8 mouse cellular contexts compared by ENCODE assay signal in genomic region chr14:86307806-86308205, GRCm38 (mm10).
DNase-seq lines count a peak whose midpoint lies in the region; ATAC-seq and TF ChIP-seq lines count a peak whose summit lies in the region.

No protein-coding gene starts in this region.

- no peak overlapping the region for H3K9ac ChIP-seq in limb, embryonic 14.5 days (ENCODE audit: low read depth, low read length, severe bottlenecking)

- peak; percentile 69 to 74 for DNase-seq in cerebellum, postnatal 14 days
- no peak for DNase-seq in cerebellum, adult 11-12 months
- peak; percentile 68 for DNase-seq in adrenal gland, adult 2 months
- DNase-seq in frontal cortex, postnatal 25 days (ENCODE audit: low spot score in 2 of 2): peak; percentile 30 to 34
- peak; percentile 70 for DNase-seq in kidney, adult 9 months
- DNase-seq in limb, embryonic 14.5 days (ENCODE audit: low spot score): peak; percentile 59
- peak; percentile 10 for DNase-seq in ovary, adult 18-20 months (ENCODE audit: low spot score)
- DNase-seq in thymus, postnatal 10 days (ENCODE audit: low spot score in 2 of 2): no peak

- H3K4me1 ChIP-seq in limb, embryonic 14.5 days (ENCODE audit: control insufficient read depth, insufficient read depth, low read length): 0 out of 2 replicates have a peak, but pooled peaks cover 3% of the 10 kb centered on the region

- H3K4me3 ChIP-seq in limb, embryonic 14.5 days (replicated peaks; ENCODE audit: low read length): no peak overlapping the region

- ATAC-seq in limb, embryonic 14.5 days (ENCODE audit: low FRiP score, low read depth): peak; percentile 72; the same call in 1 of the 2 replicates

- no peaks in the 10 kb centered on the region for H3K9me3 ChIP-seq in limb, embryonic 14.5 days (ENCODE audit: control insufficient read depth, low read length)

- no peaks in the 10 kb centered on the region for H3K27me3 ChIP-seq in limb, embryonic 14.5 days (ENCODE audit: control insufficient read depth, insufficient read depth, low read length)

- 38% methylated on average over 2 of the region's 2 CpGs for WGBS in limb, embryonic 14.5 days

- no peak overlapping the region for H3K27ac ChIP-seq in limb, embryonic 14.5 days (replicated peaks; ENCODE audit: low read depth, low read length)

- no peak overlapping the region for H3K4me2 ChIP-seq in limb, embryonic 14.5 days (replicated peaks; ENCODE audit: low read depth, low read length, severe bottlenecking)

- no peaks in the 10 kb centered on the region for H3K36me3 ChIP-seq in limb, embryonic 14.5 days (ENCODE audit: control insufficient read depth, insufficient read depth, low read length)

- no peak for TF ChIP-seq POLR2A in limb, embryonic 14.5 days (IDR thresholded peaks at IDR 0.05; ENCODE audit: borderline replicate concordance, extremely low read depth, insufficient read depth, insufficient read length)

Comparison
In these comparisons a context has a peak if more than half of its experiments do, and no peak if none do; other contexts are left out.
1. DNase-seq: peak in cerebellum, postnatal 14 days (2 of 2), adrenal gland, adult 2 months (single experiment), frontal cortex, postnatal 25 days (2 of 2), kidney, adult 9 months (single experiment), limb, embryonic 14.5 days (single experiment) and ovary, adult 18-20 months (single experiment); none in cerebellum, adult 11-12 months (single experiment) and thymus, postnatal 10 days (0 of 2).